In the genomic region with DNA sequence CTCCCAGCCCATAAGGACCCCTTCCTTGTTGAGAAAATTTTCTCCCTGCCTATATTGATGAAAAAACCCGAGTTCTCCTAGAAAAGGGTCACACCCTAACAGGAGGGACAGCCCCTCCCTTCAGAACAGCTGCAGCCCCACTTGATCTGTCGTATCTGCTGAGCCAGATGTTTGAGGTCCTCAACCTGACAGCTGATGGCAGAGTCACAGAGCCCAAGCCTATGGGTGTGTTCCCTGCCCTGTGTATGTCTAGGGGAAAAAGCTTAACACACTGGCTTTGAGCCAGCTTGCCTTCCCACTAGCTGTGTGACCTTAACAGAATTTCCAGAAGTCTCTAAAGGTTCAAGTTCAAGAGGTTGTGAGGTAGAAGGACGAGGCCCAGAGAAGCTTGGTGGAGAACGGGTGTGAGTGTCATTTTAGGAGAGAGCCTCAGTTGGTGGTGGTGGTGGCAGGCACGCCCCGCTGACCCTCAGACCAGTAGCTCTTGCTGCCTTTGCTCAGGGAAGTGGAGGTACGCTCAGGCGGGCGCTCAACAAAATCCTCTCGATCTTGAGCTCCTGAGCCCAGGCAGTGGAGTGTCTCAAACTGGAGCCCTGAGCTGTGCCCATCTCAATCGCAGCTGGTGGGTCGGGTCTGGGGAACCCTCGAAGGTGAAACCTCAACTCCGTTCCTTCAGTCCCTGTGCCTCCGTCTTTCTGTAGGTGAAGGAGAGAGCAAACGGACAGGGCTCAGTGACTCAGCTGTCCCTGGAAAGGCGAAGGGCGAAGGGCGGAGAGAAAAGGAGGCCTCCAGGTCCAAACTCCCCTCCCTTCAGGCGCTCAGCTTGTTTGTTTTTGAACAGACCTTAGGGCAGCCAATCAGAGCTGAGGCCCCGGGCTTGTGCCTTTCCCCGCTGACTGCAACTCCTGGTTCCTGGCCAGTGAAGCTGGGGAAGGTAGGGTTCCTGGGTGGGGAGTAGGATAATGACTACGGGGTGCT, we compare ENCODE assay signal across 8 mouse cellular contexts. TPM values are rescaled to one million over a fixed set of nuclear protein-coding genes. Genes with fewer than 3 reads are reported as not detected.
A peak's percentile ranks its signal among the peaks of the same experiment; 100 is the strongest.
DNase-seq lines count a peak whose midpoint lies in the region; ATAC-seq lines count a peak whose summit lies in the region.

No protein-coding gene starts in this region.

- H3K27ac ChIP-seq in embryonic facial prominence, embryonic 12.5 days = 0 out of 2 replicates have a peak overlapping the region, but pooled peaks have one; percentile 0
- H3K27ac ChIP-seq in heart, embryonic 12.5 days (ENCODE audit: poor library complexity, severe bottlenecking) = peak overlapping the region; percentile 80
- peak overlapping the region; percentile 70 for H3K27ac ChIP-seq in kidney, embryonic 16.5 days (ENCODE audit: low read length)
- H3K27ac ChIP-seq in stomach, embryonic 14.5 days (ENCODE audit: low read length) = no peak overlapping the region

- H3K4me3 ChIP-seq in embryonic facial prominence, embryonic 12.5 days = no peak overlapping the region
- peak overlapping the region; percentile 30 for H3K4me3 ChIP-seq in heart, embryonic 12.5 days
- H3K4me3 ChIP-seq in kidney, embryonic 16.5 days (ENCODE audit: low read length) = peak overlapping the region; percentile 23
- H3K4me3 ChIP-seq in stomach, embryonic 14.5 days (ENCODE audit: low read depth, low read length) = 0 out of 2 replicates have a peak overlapping the region, but pooled peaks have one; percentile 1

- intact Hi-C loops in left cerebral cortex, postnatal 25 days (cut with DNase I) = loop anchor here (10.0 kb wide), 1 partner anchor 219 kb away; no protein-coding TSS in a partner anchor

- 6% methylated on average over 23 of the region's 23 CpGs for WGBS in embryonic facial prominence, embryonic 12.5 days
- 2% methylated on average over 23 of the region's 23 CpGs for WGBS in heart, embryonic 12.5 days
- 3% methylated on average over 23 of the region's 23 CpGs for WGBS in kidney, embryonic 16.5 days
- 6% methylated on average over 23 of the region's 23 CpGs for WGBS in stomach, embryonic 14.5 days

- H3K27me3 ChIP-seq in embryonic facial prominence, embryonic 12.5 days = peaks cover 19% of the 10 kb centered on the region
- peaks cover 26% of the 10 kb centered on the region for H3K27me3 ChIP-seq in heart, embryonic 12.5 days (replicated peaks)
- 0 out of 2 replicates have a peak, but pooled peaks cover 4% of the 10 kb centered on the region for H3K27me3 ChIP-seq in kidney, embryonic 16.5 days (ENCODE audit: insufficient read depth, low read length)
- no peaks in the 10 kb centered on the region for H3K27me3 ChIP-seq in stomach, embryonic 14.5 days (ENCODE audit: control insufficient read depth, insufficient read depth, low read length)

- peaks cover 16% of the 10 kb centered on the region for H3K4me1 ChIP-seq in embryonic facial prominence, embryonic 12.5 days
- H3K4me1 ChIP-seq in heart, embryonic 12.5 days (replicated peaks) = peaks cover 21% of the 10 kb centered on the region
- peaks cover 17% of the 10 kb centered on the region for H3K4me1 ChIP-seq in kidney, embryonic 16.5 days (ENCODE audit: insufficient read depth, low read length)
- peaks cover 19% of the 10 kb centered on the region for H3K4me1 ChIP-seq in stomach, embryonic 14.5 days (ENCODE audit: control insufficient read depth, insufficient read depth, low read length)

- no peaks in the 10 kb centered on the region for H3K9me3 ChIP-seq in embryonic facial prominence, embryonic 12.5 days
- H3K9me3 ChIP-seq in heart, embryonic 12.5 days (replicated peaks) = peaks cover 6% of the 10 kb centered on the region; the same call in 1 of the 2 replicates
- peaks cover 4% of the 10 kb centered on the region; the same call in 1 of the 2 replicates for H3K9me3 ChIP-seq in kidney, embryonic 16.5 days (ENCODE audit: low read length)
- H3K9me3 ChIP-seq in stomach, embryonic 14.5 days (ENCODE audit: control insufficient read depth, low read depth, low read length) = no peaks in the 10 kb centered on the region; the same call in 1 of the 2 replicates

- H3K9ac ChIP-seq in embryonic facial prominence, embryonic 12.5 days = no peak overlapping the region
- H3K9ac ChIP-seq in heart, embryonic 12.5 days = peak overlapping the region; percentile 69
- peak overlapping the region; percentile 59 for H3K9ac ChIP-seq in kidney, embryonic 16.5 days (replicated peaks; ENCODE audit: low read length)
- H3K9ac ChIP-seq in stomach, embryonic 14.5 days (replicated peaks; ENCODE audit: low read depth, low read length) = no peak overlapping the region

- peak; percentile 79 for DNase-seq in spleen, adult 12 weeks (ENCODE audit: low spot score)
- no peak for DNase-seq in spleen, adult 18-20 months
- DNase-seq in lung, postnatal 25 days (ENCODE audit: low spot score) = peak; percentile 40
- no peak for DNase-seq in left cerebral cortex, postnatal 25 days (ENCODE audit: low spot score in 2 of 2)

- H3K4me2 ChIP-seq in embryonic facial prominence, embryonic 12.5 days (replicated peaks) = peak overlapping the region; percentile 39
- H3K4me2 ChIP-seq in heart, embryonic 12.5 days = peak overlapping the region; percentile 75
- H3K4me2 ChIP-seq in kidney, embryonic 16.5 days (replicated peaks; ENCODE audit: low read depth, low read length) = peak overlapping the region; percentile 47
- peak overlapping the region; percentile 38 for H3K4me2 ChIP-seq in stomach, embryonic 14.5 days (replicated peaks; ENCODE audit: low read depth, low read length)

- peak; percentile 71 for ATAC-seq in embryonic facial prominence, embryonic 12.5 days (ENCODE audit: insufficient number of reproducible peaks, insufficient read depth, low FRiP score, low TSS enrichment)
- peak; percentile 88 for ATAC-seq in heart, embryonic 12.5 days (ENCODE audit: insufficient number of reproducible peaks, low FRiP score)
- ATAC-seq in kidney, embryonic 16.5 days (ENCODE audit: low FRiP score, low TSS enrichment) = peak; percentile 90
- ATAC-seq in stomach, embryonic 14.5 days (ENCODE audit: insufficient number of reproducible peaks, insufficient read depth, low FRiP score, low read depth) = peak; percentile 80

- H3K36me3 ChIP-seq in embryonic facial prominence, embryonic 12.5 days = no peaks in the 10 kb centered on the region
- no peaks in the 10 kb centered on the region for H3K36me3 ChIP-seq in heart, embryonic 12.5 days
- H3K36me3 ChIP-seq in kidney, embryonic 16.5 days (ENCODE audit: insufficient read depth, low read length) = no peaks in the 10 kb centered on the region
- H3K36me3 ChIP-seq in stomach, embryonic 14.5 days (ENCODE audit: control insufficient read depth, insufficient read depth, low read length) = no peaks in the 10 kb centered on the region

RNA-seq across cellular contexts. Expression of gene Slc4a1, which starts 9.5 kb away (rescaled TPM):
- polyA plus RNA-seq in embryonic facial prominence, embryonic 12.5 days (2016; fragmentation: Nextera tagmentation; extraction: Ambion mirVana) = 24.5 and 26.4 TPM in 2 replicates
- polyA plus RNA-seq in heart, embryonic 12.5 days (2016; fragmentation: Nextera tagmentation; extraction: Ambion mirVana) = 114 and 116 TPM in 2 replicates
- polyA plus RNA-seq in kidney, embryonic 16.5 days (2015; fragmentation: Nextera tagmentation; extraction: Ambion mirVana) = 9.0 and 9.6 TPM in 2 replicates
- 4.2 and 4.6 TPM in 2 replicates for polyA plus RNA-seq in stomach, embryonic 14.5 days (2014; fragmentation: Nextera tagmentation; extraction: Ambion mirVana)
- under 1 TPM; 0.62 to 0.73 TPM for total RNA-seq in left cerebral cortex, postnatal 25 days (2021)

RNA-seq across cellular contexts. Expression of gene Rundc3a, which starts 17.7 kb away (rescaled TPM):
- polyA plus RNA-seq in embryonic facial prominence, embryonic 12.5 days (2016; fragmentation: Nextera tagmentation; extraction: Ambion mirVana) = 15.9 and 20.4 TPM in 2 replicates
- 1.7 and 1.8 TPM in 2 replicates for polyA plus RNA-seq in heart, embryonic 12.5 days (2016; fragmentation: Nextera tagmentation; extraction: Ambion mirVana)
- 3.3 and 3.9 TPM in 2 replicates for polyA plus RNA-seq in kidney, embryonic 16.5 days (2015; fragmentation: Nextera tagmentation; extraction: Ambion mirVana)
- polyA plus RNA-seq in stomach, embryonic 14.5 days (2014; fragmentation: Nextera tagmentation; extraction: Ambion mirVana) = 7.9 and 9.7 TPM in 2 replicates
- 100 to 1,000 TPM; 441 to 469 TPM for total RNA-seq in left cerebral cortex, postnatal 25 days (2021)

RNA-seq across cellular contexts. Expression of gene Slc25a39, which starts 32.3 kb away (rescaled TPM):
- polyA plus RNA-seq in embryonic facial prominence, embryonic 12.5 days (2016; fragmentation: Nextera tagmentation; extraction: Ambion mirVana) = 188 and 189 TPM in 2 replicates
- polyA plus RNA-seq in heart, embryonic 12.5 days (2016; fragmentation: Nextera tagmentation; extraction: Ambion mirVana) = 253 and 260 TPM in 2 replicates
- polyA plus RNA-seq in kidney, embryonic 16.5 days (2015; fragmentation: Nextera tagmentation; extraction: Ambion mirVana) = 337 and 360 TPM in 2 replicates
- polyA plus RNA-seq in stomach, embryonic 14.5 days (2014; fragmentation: Nextera tagmentation; extraction: Ambion mirVana) = 215 and 216 TPM in 2 replicates
- total RNA-seq in left cerebral cortex, postnatal 25 days (2021) = 10 to 100 TPM; 58.8 to 64.8 TPM

RNA-seq across cellular contexts. Expression of gene Grn, which starts 54.6 kb away (rescaled TPM):
- 116 and 126 TPM in 2 replicates for polyA plus RNA-seq in embryonic facial prominence, embryonic 12.5 days (2016; fragmentation: Nextera tagmentation; extraction: Ambion mirVana)
- polyA plus RNA-seq in heart, embryonic 12.5 days (2016; fragmentation: Nextera tagmentation; extraction: Ambion mirVana) = 189 and 191 TPM in 2 replicates
- 208 and 213 TPM in 2 replicates for polyA plus RNA-seq in kidney, embryonic 16.5 days (2015; fragmentation: Nextera tagmentation; extraction: Ambion mirVana)
- polyA plus RNA-seq in stomach, embryonic 14.5 days (2014; fragmentation: Nextera tagmentation; extraction: Ambion mirVana) = 112 and 122 TPM in 2 replicates
- 10 to 100 TPM; 58.3 to 71.3 TPM for total RNA-seq in left cerebral cortex, postnatal 25 days (2021)

RNA-seq across cellular contexts. Expression of gene Ubtf, which starts 55.9 kb away (rescaled TPM):
- 103 and 114 TPM in 2 replicates for polyA plus RNA-seq in embryonic facial prominence, embryonic 12.5 days (2016; fragmentation: Nextera tagmentation; extraction: Ambion mirVana)
- polyA plus RNA-seq in heart, embryonic 12.5 days (2016; fragmentation: Nextera tagmentation; extraction: Ambion mirVana) = 65.4 and 68.6 TPM in 2 replicates
- 94.7 and 97.3 TPM in 2 replicates for polyA plus RNA-seq in kidney, embryonic 16.5 days (2015; fragmentation: Nextera tagmentation; extraction: Ambion mirVana)
- 77.3 and 87.2 TPM in 2 replicates for polyA plus RNA-seq in stomach, embryonic 14.5 days (2014; fragmentation: Nextera tagmentation; extraction: Ambion mirVana)
- total RNA-seq in left cerebral cortex, postnatal 25 days (2021) = 100 to 1,000 TPM; 123 to 127 TPM

Comparison
In these comparisons a context has a peak if more than half of its experiments do, and no peak if none do; other contexts are left out.
1. DNase-seq: peak in spleen, adult 12 weeks (single experiment) and lung, postnatal 25 days (single experiment); none in spleen, adult 18-20 months (0 of 2) and left cerebral cortex, postnatal 25 days (0 of 2).
2. H3K9ac ChIP-seq: peak in heart, embryonic 12.5 days (single experiment) and kidney, embryonic 16.5 days (single experiment); none in embryonic facial prominence, embryonic 12.5 days (single experiment) and stomach, embryonic 14.5 days (single experiment).
3. Peak in every context shown above with its lines, with median percentiles within 50 percentile points of each other: ATAC-seq and H3K4me2 ChIP-seq.